Mouse (Mus musculus): ENCODE measurements around the gene Osbpl6. TPM values are rescaled to one million over a fixed set of nuclear protein-coding genes. Genes with fewer than 3 reads are reported as not detected.

Osbpl6 gene
- polyA plus RNA-seq, 1 experiment from 2014 or later = 5.9 TPM

- no peak overlapping the region for H3K4me2 ChIP-seq (ENCODE audit: low read depth, low read length)
- no peaks in the 10 kb centered on the region for H3K36me3 ChIP-seq (ENCODE audit: control insufficient read depth, insufficient read depth)
- WGBS = 83% methylated on average over 12 of the region's 12 CpGs
- H3K27ac ChIP-seq (ENCODE audit: low read length) = no peak overlapping the region
- no peak overlapping the region for H3K9ac ChIP-seq (ENCODE audit: low read length)
- no peak overlapping the region for H3K4me3 ChIP-seq (ENCODE audit: low read length)
- no peaks in the 10 kb centered on the region for H3K27me3 ChIP-seq (ENCODE audit: control insufficient read depth, insufficient read depth, low read length)
- H3K4me1 ChIP-seq (ENCODE audit: control insufficient read depth, insufficient read depth, low read length) = no peaks in the 10 kb centered on the region
- no peaks in the 10 kb centered on the region for H3K9me3 ChIP-seq (replicated peaks; ENCODE audit: control insufficient read depth, low read length)
- ATAC-seq (replicated peaks; ENCODE audit: extremely low read depth, insufficient read depth, low FRiP score) = no peak
Observed at GRCm38 (mm10) chr2:76549316-76549715, 143.0 kb downstream of the Osbpl6 start.

GRCm38 (mm10) chr2:76555852-76556558 is 149.7 kb downstream of the Osbpl6 start:
- Histone ChIP-seq H3K36me3 (ENCODE audit: control insufficient read depth, insufficient read depth) (no peaks in the 10 kb centered on the region), H3K9ac (ENCODE audit: low read length) (no peak overlapping the region), H3K27me3 (ENCODE audit: control insufficient read depth, insufficient read depth, low read length) (no peaks in the 10 kb centered on the region), H3K4me2 (ENCODE audit: low read depth, low read length) (no peak overlapping the region), H3K4me1 (ENCODE audit: control insufficient read depth, insufficient read depth, low read length) (no peaks in the 10 kb centered on the region), H3K4me3 (ENCODE audit: low read length) (no peak overlapping the region), H3K27ac (ENCODE audit: low read length) (no peak overlapping the region), H3K9me3 (replicated peaks; ENCODE audit: control insufficient read depth, low read length) (no peaks in the 10 kb centered on the region)
- WGBS = 83% methylated on average over 11 of the region's 11 CpGs
- no peak for ATAC-seq (replicated peaks; ENCODE audit: extremely low read depth, insufficient read depth, low FRiP score)

- Histone ChIP-seq H3K9ac (ENCODE audit: low read length) (no peak overlapping the region), H3K27me3 (ENCODE audit: control insufficient read depth, insufficient read depth, low read length) (no peaks in the 10 kb centered on the region), H3K27ac (ENCODE audit: low read length) (no peak overlapping the region), H3K4me1 (ENCODE audit: control insufficient read depth, insufficient read depth, low read length) (no peaks in the 10 kb centered on the region), H3K4me3 (ENCODE audit: low read length) (no peak overlapping the region), H3K4me2 (ENCODE audit: low read depth, low read length) (no peak overlapping the region), H3K36me3 (ENCODE audit: control insufficient read depth, insufficient read depth) (no peaks in the 10 kb centered on the region), H3K9me3 (replicated peaks; ENCODE audit: control insufficient read depth, low read length) (no peaks in the 10 kb centered on the region)
- WGBS = 90% methylated on average over 10 of the region's 10 CpGs
- ATAC-seq (replicated peaks; ENCODE audit: extremely low read depth, insufficient read depth, low FRiP score) = no peak
Observed at GRCm38 (mm10) chr2:76560146-76560545, 153.8 kb downstream of the Osbpl6 start.

- 65% methylated on average over 4 of the region's 4 CpGs for WGBS
- no peak overlapping the region for H3K4me3 ChIP-seq (ENCODE audit: low read length)
- no peaks in the 10 kb centered on the region for H3K27me3 ChIP-seq (ENCODE audit: control insufficient read depth, insufficient read depth, low read length)
- no peaks in the 10 kb centered on the region for H3K36me3 ChIP-seq (ENCODE audit: control insufficient read depth, insufficient read depth)
- ATAC-seq (replicated peaks; ENCODE audit: extremely low read depth, insufficient read depth, low FRiP score) = no peak
- H3K4me2 ChIP-seq (ENCODE audit: low read depth, low read length) = no peak overlapping the region
- H3K9ac ChIP-seq (ENCODE audit: low read length) = no peak overlapping the region
- H3K4me1 ChIP-seq (ENCODE audit: control insufficient read depth, insufficient read depth, low read length) = no peaks in the 10 kb centered on the region
- no peaks in the 10 kb centered on the region for H3K9me3 ChIP-seq (replicated peaks; ENCODE audit: control insufficient read depth, low read length)
- H3K27ac ChIP-seq (ENCODE audit: low read length) = no peak overlapping the region
Observed at GRCm38 (mm10) chr2:76563862-76564261, 157.6 kb downstream of the Osbpl6 start.

- Histone ChIP-seq H3K4me3 (ENCODE audit: low read length) (no peak overlapping the region), H3K4me1 (ENCODE audit: control insufficient read depth, insufficient read depth, low read length) (no peaks in the 10 kb centered on the region), H3K9ac (ENCODE audit: low read length) (no peak overlapping the region), H3K27ac (ENCODE audit: low read length) (no peak overlapping the region), H3K36me3 (ENCODE audit: control insufficient read depth, insufficient read depth) (no peaks in the 10 kb centered on the region), H3K4me2 (ENCODE audit: low read depth, low read length) (no peak overlapping the region), H3K27me3 (ENCODE audit: control insufficient read depth, insufficient read depth, low read length) (no peaks in the 10 kb centered on the region), H3K9me3 (replicated peaks; ENCODE audit: control insufficient read depth, low read length) (no peaks in the 10 kb centered on the region)
- 70% methylated on average over 8 of the region's 8 CpGs for WGBS
- no peak for ATAC-seq (replicated peaks; ENCODE audit: extremely low read depth, insufficient read depth, low FRiP score)
Observed at GRCm38 (mm10) chr2:76566933-76567551, 160.7 kb downstream of the Osbpl6 start.

GRCm38 (mm10) chr2:76571543-76571942 is 165.2 kb downstream of the Osbpl6 start:
- no peak for ATAC-seq (replicated peaks; ENCODE audit: extremely low read depth, insufficient read depth, low FRiP score)

GRCm38 (mm10) chr2:76578911-76579310 is 172.6 kb downstream of the Osbpl6 start:
- WGBS = 70% methylated on average over 8 of the region's 8 CpGs
- no peaks in the 10 kb centered on the region for H3K36me3 ChIP-seq (ENCODE audit: control insufficient read depth, insufficient read depth)
- no peaks in the 10 kb centered on the region for H3K27me3 ChIP-seq (ENCODE audit: control insufficient read depth, insufficient read depth, low read length)
- no peaks in the 10 kb centered on the region for H3K4me1 ChIP-seq (ENCODE audit: control insufficient read depth, insufficient read depth, low read length)
- no peak for ATAC-seq (replicated peaks; ENCODE audit: extremely low read depth, insufficient read depth, low FRiP score)
- H3K27ac ChIP-seq (ENCODE audit: low read length) = no peak overlapping the region
- H3K4me3 ChIP-seq (ENCODE audit: low read length) = no peak overlapping the region
- H3K9me3 ChIP-seq (replicated peaks; ENCODE audit: control insufficient read depth, low read length) = no peaks in the 10 kb centered on the region
- no peak overlapping the region for H3K9ac ChIP-seq (ENCODE audit: low read length)
- no peak overlapping the region for H3K4me2 ChIP-seq (ENCODE audit: low read depth, low read length)

More at GRCm38 (mm10) chr2:76571543-76571942, 165.2 kb downstream of the Osbpl6 start:
- H3K9me3 ChIP-seq (replicated peaks; ENCODE audit: control insufficient read depth, low read length) = no peaks in the 10 kb centered on the region
- no peak overlapping the region for H3K27ac ChIP-seq (ENCODE audit: low read length)
- H3K4me2 ChIP-seq (ENCODE audit: low read depth, low read length) = no peak overlapping the region
- H3K4me1 ChIP-seq (ENCODE audit: control insufficient read depth, insufficient read depth, low read length) = no peaks in the 10 kb centered on the region
- H3K9ac ChIP-seq (ENCODE audit: low read length) = no peak overlapping the region
- 64% methylated on average over 10 of the region's 10 CpGs for WGBS
- no peaks in the 10 kb centered on the region for H3K36me3 ChIP-seq (ENCODE audit: control insufficient read depth, insufficient read depth)
- H3K4me3 ChIP-seq (ENCODE audit: low read length) = no peak overlapping the region
- H3K27me3 ChIP-seq (ENCODE audit: control insufficient read depth, insufficient read depth, low read length) = no peaks in the 10 kb centered on the region

- H3K9ac ChIP-seq (ENCODE audit: low read length) = no peak overlapping the region
- no peaks in the 10 kb centered on the region for H3K27me3 ChIP-seq (ENCODE audit: control insufficient read depth, insufficient read depth, low read length)
- H3K27ac ChIP-seq (ENCODE audit: low read length) = no peak overlapping the region
- no peak overlapping the region for H3K4me2 ChIP-seq (ENCODE audit: low read depth, low read length)
- no peaks in the 10 kb centered on the region for H3K4me1 ChIP-seq (ENCODE audit: control insufficient read depth, insufficient read depth, low read length)
- WGBS = 90% methylated on average over 13 of the region's 13 CpGs
- ATAC-seq (replicated peaks; ENCODE audit: extremely low read depth, insufficient read depth, low FRiP score) = no peak
- H3K4me3 ChIP-seq (ENCODE audit: low read length) = no peak overlapping the region
- H3K36me3 ChIP-seq (ENCODE audit: control insufficient read depth, insufficient read depth) = no peaks in the 10 kb centered on the region
- H3K9me3 ChIP-seq (replicated peaks; ENCODE audit: control insufficient read depth, low read length) = no peaks in the 10 kb centered on the region
Observed at GRCm38 (mm10) chr2:76585090-76585489, 178.8 kb downstream of the Osbpl6 start.

- H3K36me3 ChIP-seq (ENCODE audit: control insufficient read depth, insufficient read depth) = no peaks in the 10 kb centered on the region
- H3K27ac ChIP-seq (ENCODE audit: low read length) = no peak overlapping the region
- 76% methylated on average over 10 of the region's 10 CpGs for WGBS
- H3K4me3 ChIP-seq (ENCODE audit: low read length) = no peak overlapping the region
- no peaks in the 10 kb centered on the region for H3K4me1 ChIP-seq (ENCODE audit: control insufficient read depth, insufficient read depth, low read length)
- no peaks in the 10 kb centered on the region for H3K27me3 ChIP-seq (ENCODE audit: control insufficient read depth, insufficient read depth, low read length)
- H3K4me2 ChIP-seq (ENCODE audit: low read depth, low read length) = no peak overlapping the region
- ATAC-seq (replicated peaks; ENCODE audit: extremely low read depth, insufficient read depth, low FRiP score) = no peak
- no peak overlapping the region for H3K9ac ChIP-seq (ENCODE audit: low read length)
- no peaks in the 10 kb centered on the region for H3K9me3 ChIP-seq (replicated peaks; ENCODE audit: control insufficient read depth, low read length)
Observed at GRCm38 (mm10) chr2:76586906-76587305, 180.6 kb downstream of the Osbpl6 start.

Data from heart, embryonic 16.5 days (tissue).